Mouse (Mus musculus) left cerebral cortex, adult 8-10 months (tissue): ENCODE measurements around the gene Lrfn4. TPM values are rescaled to one million over a fixed set of nuclear protein-coding genes. Genes with fewer than 3 reads are reported as not detected.

ENCODE experiments used
- DNase-seq, 2 experiments: peaks; one replicate each; pipeline ENCODE4 v3.0.0; 2022; ENCODE audit warnings: low spot score in 2 of 2
- microRNA-seq, 2 experiments: library from miRNA; unstranded; fragments of <30 nt; microRNA quantifications; one replicate each; pipeline ENCODE4 v1.2.0; 2022
- total RNA-seq, 4 experiments: library from RNA; stranded (reverse); gene quantifications; 2 replicates each; pipeline ENCODE4 v1.2.4; 2022

Lrfn4 gene
- total RNA-seq, 4 experiments from 2014 or later: 35.4 to 42.1 (median 39.5) TPM

DNA sequence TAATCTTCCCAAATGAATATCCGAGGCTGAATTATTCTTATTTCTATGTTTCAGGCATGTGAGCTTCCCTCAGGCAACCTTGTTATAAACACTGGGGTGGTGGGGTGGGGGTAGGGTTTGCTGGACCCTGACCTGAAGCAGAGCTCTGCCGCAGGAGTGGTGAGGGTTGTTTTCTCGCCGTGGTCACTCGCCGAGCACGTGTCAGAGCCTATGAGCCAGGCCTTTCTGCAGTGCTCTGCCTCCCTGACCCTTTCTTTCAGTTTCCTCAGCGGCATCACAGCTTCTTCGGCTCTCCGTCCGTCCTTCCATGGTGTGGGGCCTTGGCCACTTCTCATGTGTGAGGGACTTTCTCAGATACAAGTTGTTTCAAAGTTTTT lies 45.2 kb downstream of the Lrfn4 start:
- no peak for DNase-seq

DNA sequence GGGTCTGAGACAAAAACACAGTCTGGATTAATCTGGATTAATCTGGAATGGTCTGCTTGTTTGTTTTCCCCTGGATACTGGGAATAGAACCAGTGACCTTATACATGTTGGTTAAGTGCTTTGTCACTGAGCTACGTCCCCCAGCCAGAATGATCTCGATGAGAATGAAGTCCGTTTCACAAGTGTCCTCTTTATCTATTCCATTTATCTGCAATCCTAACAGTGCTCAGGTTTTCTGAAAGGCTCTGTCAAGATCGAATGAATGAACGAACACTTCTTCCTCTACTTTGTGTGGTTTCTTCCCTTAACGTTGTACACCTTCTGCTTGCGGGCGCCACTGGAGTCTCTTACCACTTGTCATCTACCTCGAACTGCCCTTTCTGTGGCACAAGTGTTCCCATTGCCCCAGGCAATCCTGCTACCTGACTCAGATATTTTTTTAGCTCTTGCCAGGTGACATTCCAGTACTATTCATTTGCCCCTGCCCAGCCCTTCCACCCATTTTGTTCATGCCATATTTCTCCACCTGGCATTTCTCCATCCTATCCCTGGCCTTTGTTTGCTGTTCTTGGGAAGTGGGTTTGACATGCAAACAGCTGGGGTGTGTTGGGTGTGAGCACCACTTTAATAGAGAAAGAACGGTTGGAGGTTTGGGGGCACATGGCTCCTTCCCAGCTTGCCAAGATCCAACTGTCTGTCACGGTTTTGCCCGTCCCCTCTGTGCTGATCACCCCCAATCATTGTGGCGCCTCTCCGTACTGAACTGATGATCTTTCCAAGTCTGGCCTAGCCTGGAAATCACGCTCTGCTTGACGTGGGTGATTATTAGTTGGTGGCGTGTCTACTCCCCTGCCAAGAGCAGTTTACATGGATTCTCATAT lies 45.9 kb downstream of the Lrfn4 start:
- DNase-seq: no peak

DNA sequence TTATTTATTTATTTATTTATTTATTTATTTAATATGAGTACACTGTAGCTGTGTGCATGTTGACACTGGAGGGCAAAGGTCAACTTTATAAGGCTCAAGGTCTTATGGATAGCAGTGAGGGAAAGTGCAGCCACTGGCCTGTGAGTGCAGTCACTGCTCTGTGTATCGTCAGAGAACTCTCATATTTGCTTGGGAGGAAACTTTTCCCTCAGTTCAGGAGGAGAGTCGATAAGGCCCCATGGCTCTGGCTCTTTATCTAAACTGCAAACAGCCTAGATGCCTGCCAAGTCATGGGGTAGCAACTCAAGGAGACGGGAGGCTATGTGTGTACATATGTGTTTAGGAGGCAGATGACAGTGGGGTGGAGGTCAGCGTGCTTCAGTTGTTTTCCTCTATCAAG lies 46.6 kb downstream of the Lrfn4 start:
- no peak for DNase-seq

DNA sequence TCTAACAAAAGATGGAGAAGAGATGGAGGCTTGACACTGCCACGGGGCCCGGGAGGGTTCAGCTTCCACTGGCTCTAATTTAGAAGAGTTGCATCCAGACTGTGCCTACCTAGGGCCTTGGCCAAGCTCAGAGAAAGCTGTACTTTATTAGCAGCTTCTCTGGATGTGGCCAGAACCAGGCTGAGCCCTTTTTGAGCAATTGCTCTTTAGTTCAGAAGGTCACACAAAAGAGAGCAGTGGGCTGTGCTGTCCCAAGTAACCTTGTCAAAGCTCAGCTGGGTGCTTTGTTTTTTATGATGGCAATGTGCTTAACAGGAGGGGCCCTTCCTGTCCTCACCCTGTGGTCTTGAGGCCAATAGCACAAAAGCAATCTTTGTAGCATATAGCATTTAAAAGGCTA lies 47.8 kb downstream of the Lrfn4 start:
- DNase-seq: no peak

DNA sequence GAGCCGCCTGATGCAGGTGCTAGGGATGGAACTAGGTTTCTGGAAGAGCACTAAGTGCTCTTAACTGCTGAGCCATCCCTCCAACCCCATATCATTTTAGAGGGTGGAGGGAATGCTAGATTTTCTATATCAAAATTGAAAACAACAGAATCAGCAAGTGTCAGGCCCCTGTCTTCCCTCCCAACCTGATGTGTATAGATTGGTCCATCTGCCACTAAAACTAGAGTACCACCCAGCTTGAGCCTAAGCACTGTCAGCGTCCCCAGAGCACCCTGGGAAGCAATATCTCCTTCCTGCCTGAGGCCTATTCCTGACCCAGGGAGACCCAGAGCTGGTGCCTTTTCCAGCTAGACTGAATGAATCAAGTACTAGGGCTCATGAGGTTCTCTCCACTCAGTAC lies 48.6 kb downstream of the Lrfn4 start:
- no peak for DNase-seq

DNA sequence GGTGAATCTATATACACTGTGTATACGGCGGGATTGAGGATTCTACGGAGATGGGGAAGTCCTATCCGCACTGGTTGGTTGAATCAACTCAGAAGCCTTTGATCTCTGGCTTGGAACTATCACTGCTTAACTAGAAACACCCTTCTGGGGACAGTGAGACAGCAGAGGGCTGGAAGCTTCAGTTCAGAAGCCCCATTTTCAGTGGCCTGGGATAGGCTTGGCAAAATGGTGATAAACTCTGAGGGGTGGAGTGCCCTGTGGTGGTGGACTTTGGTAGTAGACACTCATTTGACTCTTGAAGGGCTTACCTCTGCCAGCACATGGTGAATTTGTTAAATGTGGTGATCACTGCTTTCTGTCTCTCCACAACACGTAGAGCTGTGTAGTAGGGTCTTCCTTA lies 49.8 kb downstream of the Lrfn4 start:
- DNase-seq: no peak

Small RNA genes lying within 50 kb of the gene (microRNA-seq; reads per million reads assigned to microRNA genes)
- gene Mir6986: 1.8 to 5.0 reads per million in 2 experiments

Other genes starting within 250 kb of the Lrfn4 start
- 10 to 100 TPM; 70.9 to 80.3 (median 75.2) TPM for gene Kdm2a, start 217.4 kb downstream of the Lrfn4 start, total RNA-seq
- gene Rhod, start 176.2 kb downstream of the Lrfn4 start, total RNA-seq: 1 to 10 TPM in 1 of 4 experiments, under 1 TPM in 3; 0.30 to 1.5 (median 0.47) TPM
- 10 to 100 TPM; 37.0 to 40.8 (median 38.8) TPM for gene Syt12, start 138.2 kb downstream of the Lrfn4 start, total RNA-seq
- not detected for gene 2010003K11Rik, start 117.1 kb downstream of the Lrfn4 start, total RNA-seq
- gene Pcx, start 105.2 kb downstream of the Lrfn4 start, total RNA-seq: 10 to 100 TPM; 75.7 to 85.2 (median 81.3) TPM
- 10 to 100 TPM; 24.8 to 27.5 (median 25.1) TPM for gene Rce1, start 10.0 kb upstream of the Lrfn4 start, total RNA-seq
- 1 to 10 TPM; 1.4 to 4.5 (median 2.2) TPM for gene Gm960, start 83.0 kb upstream of the Lrfn4 start, total RNA-seq
- 100 to 1,000 TPM; 453 to 534 (median 492) TPM for gene Sptbn2, start 95.5 kb upstream of the Lrfn4 start, total RNA-seq
- 10 to 100 TPM; 15.0 to 17.9 (median 16.4) TPM for gene Rbm4b, start 140.8 kb upstream of the Lrfn4 start, total RNA-seq
- 100 to 1,000 TPM in 1 of 4 experiments, 10 to 100 TPM in 3; 84.7 to 114 (median 94.1) TPM for gene Rbm4, start 178.2 kb upstream of the Lrfn4 start, total RNA-seq
- gene Gm21992, start 195.9 kb upstream of the Lrfn4 start, total RNA-seq: 10 to 100 TPM; 25.1 to 31.9 (median 29.8) TPM
- gene Rbm14, start 196.0 kb upstream of the Lrfn4 start, total RNA-seq: 10 to 100 TPM; 33.9 to 49.3 (median 43.7) TPM
- 10 to 100 TPM; 30.1 to 35.8 (median 33.5) TPM for gene Ccs, start 223.7 kb upstream of the Lrfn4 start, total RNA-seq
- gene Ccdc87, start 223.7 kb upstream of the Lrfn4 start, total RNA-seq: 1 to 10 TPM; 2.3 to 3.1 (median 2.6) TPM
- 100 to 1,000 TPM; 107 to 126 (median 122) TPM for gene Ctsf, start 239.5 kb upstream of the Lrfn4 start, total RNA-seq